Mouse (Mus musculus): ENCODE data around the gene Hsp90aa1. TPM values are rescaled to one million over a fixed set of nuclear protein-coding genes. Genes with fewer than 3 reads are reported as not detected.
"Not testable (repeated sequence)": the region's sequence is repeated elsewhere in the genome, so short reads cannot be mapped to it uniquely, and the experiment has no call there.

Gene Hsp90aa1
- polyA plus RNA-seq, 1 experiment from 2014 or later, result 985 TPM

GRCm38 (mm10) chr12:110696173-110696974 is 6.2 kb downstream of the Hsp90aa1 start:
- under 1% methylated on average over 89 of the region's 89 CpGs for WGBS

GRCm38 (mm10) chr12:110695676-110696171 is 6.8 kb downstream of the Hsp90aa1 start:
- ATAC-seq (replicated peaks; ENCODE audit: low FRiP score, low TSS enrichment, low read depth) (peak; percentile 47), DNase-seq (ENCODE audit: low spot score) (peak; percentile 85)
- Histone ChIP-seq H3K4me1 (replicated peaks; ENCODE audit: control insufficient read depth, insufficient read depth, low read length) (peaks cover 14% of the 10 kb centered on the region), H3K4me2 (ENCODE audit: low read length) (peak overlapping the region; percentile 58), H3K9ac (ENCODE audit: low read length) (peak overlapping the region; percentile 98), H3K27me3 (replicated peaks; ENCODE audit: control insufficient read depth, insufficient read depth, low read length) (no peaks in the 10 kb centered on the region), H3K4me3 (ENCODE audit: low read depth, low read length) (peak overlapping the region; percentile 64), H3K36me3 (ENCODE audit: control insufficient read depth, insufficient read depth, low read length) (peaks cover 33% of the 10 kb centered on the region), H3K9me3 (ENCODE audit: control insufficient read depth, low read length) (no peaks in the 10 kb centered on the region), H3K27ac (ENCODE audit: low read depth) (peak overlapping the region; percentile 92)
- under 1% methylated on average over 53 of the region's 55 CpGs for WGBS

More at GRCm38 (mm10) chr12:110696173-110696974, 6.2 kb downstream of the Hsp90aa1 start:
- Histone ChIP-seq H3K4me1 (replicated peaks; ENCODE audit: control insufficient read depth, insufficient read depth, low read length) (peaks cover 14% of the 10 kb centered on the region), H3K4me3 (ENCODE audit: low read depth, low read length) (peak overlapping the region; percentile 64), H3K27me3 (replicated peaks; ENCODE audit: control insufficient read depth, insufficient read depth, low read length) (no peaks in the 10 kb centered on the region), H3K36me3 (ENCODE audit: control insufficient read depth, insufficient read depth, low read length) (peaks cover 31% of the 10 kb centered on the region), H3K9ac (ENCODE audit: low read length) (peak overlapping the region; percentile 98), H3K9me3 (ENCODE audit: control insufficient read depth, low read length) (no peaks in the 10 kb centered on the region), H3K4me2 (ENCODE audit: low read length) (peak overlapping the region; percentile 86), H3K27ac (ENCODE audit: low read depth) (peak overlapping the region; percentile 92)
- DNase-seq (ENCODE audit: low spot score) (peak; percentile 99), ATAC-seq (replicated peaks; ENCODE audit: low FRiP score, low TSS enrichment, low read depth) (peak; percentile 96)

- peaks cover 51% of the 10 kb centered on the region for H3K36me3 ChIP-seq (ENCODE audit: control insufficient read depth, insufficient read depth, low read length)
Observed at GRCm38 (mm10) chr12:110693378-110693777, 9.2 kb downstream of the Hsp90aa1 start.

GRCm38 (mm10) chr12:110689919-110690643 is 12.4 kb downstream of the Hsp90aa1 start:
- Histone ChIP-seq H3K4me2 (ENCODE audit: low read length) (no peak overlapping the region), H3K27me3 (replicated peaks; ENCODE audit: control insufficient read depth, insufficient read depth, low read length) (no peaks in the 10 kb centered on the region), H3K36me3 (ENCODE audit: control insufficient read depth, insufficient read depth, low read length) (peaks cover 58% of the 10 kb centered on the region), H3K4me3 (ENCODE audit: low read depth, low read length) (no peak overlapping the region), H3K4me1 (replicated peaks; ENCODE audit: control insufficient read depth, insufficient read depth, low read length) (peaks cover 13% of the 10 kb centered on the region; the same call in 1 of the 2 replicates), H3K27ac (ENCODE audit: low read depth) (no peak overlapping the region), H3K9ac (ENCODE audit: low read length) (no peak overlapping the region), H3K9me3 (ENCODE audit: control insufficient read depth, low read length) (no peaks in the 10 kb centered on the region)
- 93% methylated on average over 6 of the region's 6 CpGs for WGBS
- DNase-seq (ENCODE audit: low spot score) (no peak), ATAC-seq (replicated peaks; ENCODE audit: low FRiP score, low TSS enrichment, low read depth) (no peak)

More at GRCm38 (mm10) chr12:110693378-110693777, 9.2 kb downstream of the Hsp90aa1 start:
- 75% methylated on average over 5 of the region's 5 CpGs for WGBS
- H3K4me2 ChIP-seq (ENCODE audit: low read length), result peak overlapping the region; percentile 3; the same call in 1 of the 2 replicates
- not testable (repeated sequence) for H3K4me1 ChIP-seq (replicated peaks; ENCODE audit: control insufficient read depth, insufficient read depth, low read length); H3K9me3 ChIP-seq (ENCODE audit: control insufficient read depth, low read length); ATAC-seq (replicated peaks; ENCODE audit: low FRiP score, low TSS enrichment, low read depth); H3K27me3 ChIP-seq (replicated peaks; ENCODE audit: control insufficient read depth, insufficient read depth, low read length); H3K9ac ChIP-seq (ENCODE audit: low read length); H3K27ac ChIP-seq (ENCODE audit: low read depth); H3K4me3 ChIP-seq (ENCODE audit: low read depth, low read length); DNase-seq (ENCODE audit: low spot score)

GRCm38 (mm10) chr12:110688921-110689320 is 13.6 kb downstream of the Hsp90aa1 start:
- not testable (repeated sequence) for H3K4me3 ChIP-seq (ENCODE audit: low read depth, low read length); H3K4me1 ChIP-seq (replicated peaks; ENCODE audit: control insufficient read depth, insufficient read depth, low read length); ATAC-seq (replicated peaks; ENCODE audit: low FRiP score, low TSS enrichment, low read depth); H3K9me3 ChIP-seq (ENCODE audit: control insufficient read depth, low read length); H3K27me3 ChIP-seq (replicated peaks; ENCODE audit: control insufficient read depth, insufficient read depth, low read length); H3K9ac ChIP-seq (ENCODE audit: low read length); H3K4me2 ChIP-seq (ENCODE audit: low read length); DNase-seq (ENCODE audit: low spot score)
- H3K36me3 ChIP-seq (ENCODE audit: control insufficient read depth, insufficient read depth, low read length), result peaks cover 50% of the 10 kb centered on the region
- WGBS, result 93% methylated on average over 3 of the region's 3 CpGs
- H3K27ac ChIP-seq (ENCODE audit: low read depth), result 0 out of 2 replicates have a peak overlapping the region, but pooled peaks have one; percentile 45

- Histone ChIP-seq H3K36me3 (ENCODE audit: control insufficient read depth, insufficient read depth, low read length) (peaks cover 42% of the 10 kb centered on the region), H3K4me2 (ENCODE audit: low read length) (no peak overlapping the region), H3K27me3 (replicated peaks; ENCODE audit: control insufficient read depth, insufficient read depth, low read length) (no peaks in the 10 kb centered on the region), H3K4me3 (ENCODE audit: low read depth, low read length) (no peak overlapping the region), H3K27ac (ENCODE audit: low read depth) (peak overlapping the region; percentile 45), H3K4me1 (replicated peaks; ENCODE audit: control insufficient read depth, insufficient read depth, low read length) (0 out of 2 replicates have a peak, but pooled peaks cover 6% of the 10 kb centered on the region), H3K9ac (ENCODE audit: low read length) (no peak overlapping the region), H3K9me3 (ENCODE audit: control insufficient read depth, low read length) (no peaks in the 10 kb centered on the region)
- peak; percentile 81 for DNase-seq (ENCODE audit: low spot score)
- ATAC-seq (replicated peaks; ENCODE audit: low FRiP score, low TSS enrichment, low read depth), result peak; percentile 74
- 62% methylated on average over 12 of the region's 12 CpGs for WGBS
Observed at GRCm38 (mm10) chr12:110687894-110688734, 14.4 kb downstream of the Hsp90aa1 start.

GRCm38 (mm10) chr12:110683580-110683979 is 18.9 kb downstream of the Hsp90aa1 start:
- H3K9ac ChIP-seq (ENCODE audit: low read length), result no peak overlapping the region
- H3K4me1 ChIP-seq (replicated peaks; ENCODE audit: control insufficient read depth, insufficient read depth, low read length), result 0 out of 2 replicates have a peak, but pooled peaks cover 6% of the 10 kb centered on the region
- no peaks in the 10 kb centered on the region for H3K9me3 ChIP-seq (ENCODE audit: control insufficient read depth, low read length)
- peaks cover 8% of the 10 kb centered on the region; the same call in 1 of the 2 replicates for H3K36me3 ChIP-seq (ENCODE audit: control insufficient read depth, insufficient read depth, low read length)
- no peak overlapping the region for H3K4me2 ChIP-seq (ENCODE audit: low read length)
- H3K4me3 ChIP-seq (ENCODE audit: low read depth, low read length), result no peak overlapping the region
- ATAC-seq (replicated peaks; ENCODE audit: low FRiP score, low TSS enrichment, low read depth) (no peak), DNase-seq (ENCODE audit: low spot score) (no peak)
- H3K27ac ChIP-seq (ENCODE audit: low read depth), result no peak overlapping the region
- no peaks in the 10 kb centered on the region for H3K27me3 ChIP-seq (replicated peaks; ENCODE audit: control insufficient read depth, insufficient read depth, low read length)
- no CpG with 5 or more reads among the region's 1 CpGs for WGBS
